In genomic region chr13:60744078-60744460, GRCm38 (mm10) we compare ENCODE assay signal across 8 mouse cellular contexts. TPM values are rescaled to one million over a fixed set of nuclear protein-coding genes. Genes with fewer than 3 reads are reported as not detected.
DNase-seq lines count a peak whose midpoint lies in the region; ATAC-seq and TF ChIP-seq lines count a peak whose summit lies in the region.

No protein-coding gene starts in this region.

- H3K36me3 ChIP-seq in E14TG2a.4 (ENCODE audit: insufficient read depth, low read length): peaks cover 19% of the 10 kb centered on the region
- H3K36me3 ChIP-seq in forebrain, embryonic 12.5 days (replicated peaks): peaks cover 42% of the 10 kb centered on the region
- peaks cover 6% of the 10 kb centered on the region; the same call in 1 of the 2 replicates for H3K36me3 ChIP-seq in heart, embryonic 16.5 days (ENCODE audit: control insufficient read depth, insufficient read depth)
- H3K36me3 ChIP-seq in liver, embryonic 14.5 days (replicated peaks; ENCODE audit: control insufficient read depth, insufficient read depth, low read depth): no peaks in the 10 kb centered on the region
- H3K36me3 ChIP-seq in neural tube, embryonic 11.5 days (ENCODE audit: control insufficient read depth, insufficient read depth, low read length): peaks cover 9% of the 10 kb centered on the region; the same call in 1 of the 2 replicates
- peaks cover 6% of the 10 kb centered on the region; the same call in 1 of the 2 replicates for H3K36me3 ChIP-seq in stomach, embryonic 16.5 days (ENCODE audit: control insufficient read depth, insufficient read depth, low read length)

- 34% methylated on average over 7 of the region's 7 CpGs for WGBS in forebrain, embryonic 12.5 days
- WGBS in heart, embryonic 16.5 days: 26% methylated on average over 7 of the region's 7 CpGs
- WGBS in liver, embryonic 14.5 days (ENCODE audit: insufficient replicate concordance): 10% methylated on average over 7 of the region's 7 CpGs
- 43% methylated on average over 7 of the region's 7 CpGs for WGBS in neural tube, embryonic 11.5 days
- WGBS in stomach, embryonic 16.5 days: 31% methylated on average over 7 of the region's 7 CpGs

- no peak overlapping the region for H3K4me2 ChIP-seq in forebrain, embryonic 12.5 days
- H3K4me2 ChIP-seq in heart, embryonic 16.5 days (ENCODE audit: low read depth, low read length): no peak overlapping the region
- H3K4me2 ChIP-seq in liver, embryonic 14.5 days (ENCODE audit: low read depth): peak overlapping the region; percentile 64
- no peak overlapping the region for H3K4me2 ChIP-seq in neural tube, embryonic 11.5 days (ENCODE audit: low read depth)
- no peak overlapping the region for H3K4me2 ChIP-seq in stomach, embryonic 16.5 days (ENCODE audit: low read depth, low read length)

- TF ChIP-seq EP300 in liver, embryonic 14.5 days (IDR thresholded peaks at IDR 0.05; ENCODE audit: low read depth): no peak

- ATAC-seq in forebrain, embryonic 12.5 days (ENCODE audit: low FRiP score): peak; percentile 77
- peak; percentile 65; the same call in 1 of the 2 replicates for ATAC-seq in heart, embryonic 16.5 days (replicated peaks; ENCODE audit: extremely low read depth, insufficient read depth, low FRiP score)
- ATAC-seq in liver, embryonic 14.5 days (ENCODE audit: insufficient read depth): peak; percentile 50; the same call in 1 of the 2 replicates
- ATAC-seq in neural tube, embryonic 11.5 days (ENCODE audit: insufficient read depth, low FRiP score, low TSS enrichment): peak; percentile 56; the same call in 1 of the 2 replicates
- ATAC-seq in stomach, embryonic 16.5 days (ENCODE audit: insufficient read depth, low FRiP score): peak; percentile 61

- H3K27me3 ChIP-seq in E14TG2a.4 (ENCODE audit: insufficient read depth, low read length): 0 out of 2 replicates have a peak, but pooled peaks cover 4% of the 10 kb centered on the region
- no peaks in the 10 kb centered on the region for H3K27me3 ChIP-seq in forebrain, embryonic 12.5 days
- no peaks in the 10 kb centered on the region for H3K27me3 ChIP-seq in heart, embryonic 16.5 days (ENCODE audit: control insufficient read depth, insufficient read depth, low read length)
- no peaks in the 10 kb centered on the region for H3K27me3 ChIP-seq in liver, embryonic 14.5 days (ENCODE audit: control insufficient read depth, insufficient read depth, low read length)
- H3K27me3 ChIP-seq in neural tube, embryonic 11.5 days (ENCODE audit: control insufficient read depth, insufficient read depth, low read length): no peaks in the 10 kb centered on the region
- no peaks in the 10 kb centered on the region for H3K27me3 ChIP-seq in stomach, embryonic 16.5 days (ENCODE audit: control insufficient read depth, insufficient read depth, low read length)

- no peak overlapping the region for H3K27ac ChIP-seq in forebrain, embryonic 12.5 days
- peak overlapping the region; percentile 32; the same call in 1 of the 2 replicates for H3K27ac ChIP-seq in heart, embryonic 16.5 days (ENCODE audit: low read length)
- peak overlapping the region; percentile 84 for H3K27ac ChIP-seq in liver, embryonic 14.5 days
- no peak overlapping the region for H3K27ac ChIP-seq in neural tube, embryonic 11.5 days (ENCODE audit: low read depth, low read length)
- no peak overlapping the region for H3K27ac ChIP-seq in stomach, embryonic 16.5 days (ENCODE audit: low read length)

- no peak overlapping the region for H3K4me3 ChIP-seq in E14TG2a.4 (replicated peaks; ENCODE audit: low read length)
- no peak overlapping the region for H3K4me3 ChIP-seq in forebrain, embryonic 12.5 days (replicated peaks)
- H3K4me3 ChIP-seq in heart, embryonic 16.5 days (ENCODE audit: low read length): no peak overlapping the region
- H3K4me3 ChIP-seq in liver, embryonic 14.5 days (ENCODE audit: insufficient read depth in 1 of 2, low read depth in 2 of 2, low read length in 2 of 2): no peak overlapping the region
- H3K4me3 ChIP-seq in neural tube, embryonic 11.5 days (ENCODE audit: low read depth, low read length): no peak overlapping the region
- H3K4me3 ChIP-seq in stomach, embryonic 16.5 days (replicated peaks; ENCODE audit: low read length): no peak overlapping the region

- no peak overlapping the region for H3K9ac ChIP-seq in forebrain, embryonic 12.5 days
- no peak overlapping the region for H3K9ac ChIP-seq in heart, embryonic 16.5 days (ENCODE audit: low read length)
- no peak overlapping the region for H3K9ac ChIP-seq in liver, embryonic 14.5 days (replicated peaks)
- H3K9ac ChIP-seq in neural tube, embryonic 11.5 days (ENCODE audit: low read length): no peak overlapping the region
- H3K9ac ChIP-seq in stomach, embryonic 16.5 days (ENCODE audit: low read length): no peak overlapping the region

- TF ChIP-seq CTCF in E14TG2a.4 (conservative IDR thresholded peaks at IDR 0.05; ENCODE audit: low read length): peak; percentile 67
- peak; percentile 98 for TF ChIP-seq CTCF in liver, embryonic 14.5 days (IDR thresholded peaks at IDR 0.05; ENCODE audit: low read depth)

- peak; percentile 67 for DNase-seq in c-Kit-positive CD71-negative TER-119-negative erythroid progenitor cells, embryonic 14.5 days (ENCODE audit: low read depth)
- peak; percentile 94 for DNase-seq in kidney, postnatal 10 days
- peak; percentile 62 to 70 (median 69) for DNase-seq in liver, embryonic 14.5 days (ENCODE audit: low read depth in 3 of 3, low spot score in 3 of 3)
- DNase-seq in neural tube, embryonic 11.5 days (ENCODE audit: low spot score): peak; percentile 84

- H3K9me3 ChIP-seq in E14TG2a.4 (ENCODE audit: low read length): no peaks in the 10 kb centered on the region
- H3K9me3 ChIP-seq in forebrain, embryonic 12.5 days: no peaks in the 10 kb centered on the region
- no peaks in the 10 kb centered on the region for H3K9me3 ChIP-seq in heart, embryonic 16.5 days (replicated peaks; ENCODE audit: control insufficient read depth, low read length)
- H3K9me3 ChIP-seq in liver, embryonic 14.5 days (ENCODE audit: control insufficient read depth, low read length): no peaks in the 10 kb centered on the region
- H3K9me3 ChIP-seq in neural tube, embryonic 11.5 days (ENCODE audit: control insufficient read depth, low read length): 0 out of 2 replicates have a peak, but pooled peaks cover 3% of the 10 kb centered on the region
- H3K9me3 ChIP-seq in stomach, embryonic 16.5 days (replicated peaks; ENCODE audit: control insufficient read depth, low read length): no peaks in the 10 kb centered on the region

- H3K4me1 ChIP-seq in E14TG2a.4 (replicated peaks; ENCODE audit: low read depth, low read length): peaks cover 13% of the 10 kb centered on the region
- H3K4me1 ChIP-seq in forebrain, embryonic 12.5 days: peaks cover 10% of the 10 kb centered on the region; the same call in 1 of the 2 replicates
- peaks cover 5% of the 10 kb centered on the region; the same call in 1 of the 2 replicates for H3K4me1 ChIP-seq in heart, embryonic 16.5 days (ENCODE audit: control insufficient read depth, insufficient read depth, low read length)
- peaks cover 44 to 48% of the 10 kb centered on the region in 2 experiments for H3K4me1 ChIP-seq in liver, embryonic 14.5 days (replicated peaks; ENCODE audit: control insufficient read depth in 2 of 2, insufficient read depth in 2 of 2, low read length in 1 of 2)
- H3K4me1 ChIP-seq in neural tube, embryonic 11.5 days (ENCODE audit: control insufficient read depth, insufficient read depth, low read length): no peaks in the 10 kb centered on the region
- no peaks in the 10 kb centered on the region for H3K4me1 ChIP-seq in stomach, embryonic 16.5 days (ENCODE audit: control insufficient read depth, insufficient read depth, low read length)

RNA-seq across cellular contexts. Expression of gene BC051665, which starts 42.1 kb away (rescaled TPM):
- not detected in 2 replicates for polyA plus RNA-seq in forebrain, embryonic 12.5 days (2016; fragmentation: Nextera tagmentation; extraction: Ambion mirVana)
- polyA plus RNA-seq in heart, embryonic 16.5 days (2015; fragmentation: Nextera tagmentation; extraction: Ambion mirVana): not detected in 2 replicates
- not detected in 2 replicates for polyA plus RNA-seq in liver, embryonic 14.5 days (2012; rRNA removed)
- polyA plus RNA-seq in liver, embryonic 14.5 days (2014; fragmentation: Nextera tagmentation; extraction: Ambion mirVana): not detected in 2 replicates
- not detected in 2 replicates for polyA plus RNA-seq in neural tube, embryonic 11.5 days (2014; fragmentation: Nextera tagmentation; extraction: Ambion mirVana)
- not detected in 2 replicates for polyA plus RNA-seq in stomach, embryonic 16.5 days (2015; fragmentation: Nextera tagmentation; extraction: Ambion mirVana)

RNA-seq across cellular contexts. Expression of gene Ctsll3, which starts 58.6 kb away (rescaled TPM):
- polyA plus RNA-seq in forebrain, embryonic 12.5 days (2016; fragmentation: Nextera tagmentation; extraction: Ambion mirVana): not detected in 2 replicates
- polyA plus RNA-seq in heart, embryonic 16.5 days (2015; fragmentation: Nextera tagmentation; extraction: Ambion mirVana): not detected in 2 replicates
- polyA plus RNA-seq in liver, embryonic 14.5 days (2012; rRNA removed): not detected in 2 replicates
- not detected in 2 replicates for polyA plus RNA-seq in liver, embryonic 14.5 days (2014; fragmentation: Nextera tagmentation; extraction: Ambion mirVana)
- polyA plus RNA-seq in neural tube, embryonic 11.5 days (2014; fragmentation: Nextera tagmentation; extraction: Ambion mirVana): not detected in 2 replicates
- polyA plus RNA-seq in stomach, embryonic 16.5 days (2015; fragmentation: Nextera tagmentation; extraction: Ambion mirVana): not detected in 2 replicates

Comparison
In these comparisons a context has a peak if more than half of its experiments do, and no peak if none do; other contexts are left out.
1. H3K27ac ChIP-seq: peak in heart, embryonic 16.5 days (single experiment) and liver, embryonic 14.5 days (single experiment); none in forebrain, embryonic 12.5 days (single experiment), neural tube, embryonic 11.5 days (single experiment) and stomach, embryonic 16.5 days (single experiment).
2. Peak in every context shown above with its lines, with median percentiles within 50 percentile points of each other: DNase-seq and ATAC-seq.